Mouse (Mus musculus) embryonic facial prominence, embryonic 13.5 days (tissue): ENCODE measurements around the gene Myl4. TPM values are rescaled to one million over a fixed set of nuclear protein-coding genes. Genes with fewer than 3 reads are reported as not detected.

Source experiments
- ATAC-seq: fragments of 200-750 bp; cut with Nextera tagmentation; 2 replicates; pipeline ENCODE4 v1.8.0; 2017; ENCODE audit warnings: low read depth; ENCODE audit not compliant: insufficient number of reproducible peaks, insufficient read depth, low FRiP score, low TSS enrichment
- H3K27ac ChIP-seq: fragments of 300-500 bp; sonication (generic); 2 replicates; pipeline ENCODE4 v1.5.1; 2015; ENCODE audit warnings: moderate library complexity, mild to moderate bottlenecking, inconsistent platforms
- H3K27me3 ChIP-seq: fragments of 300-500 bp; sonication (generic); 2 replicates; pipeline ENCODE4 v1.6.1; 2015; ENCODE audit warnings: mild to moderate bottlenecking, inconsistent platforms
- H3K36me3 ChIP-seq: fragments of 300-500 bp; sonication (generic); 2 replicates; pipeline ENCODE4 v1.6.1; 2015; ENCODE audit warnings: mild to moderate bottlenecking, inconsistent platforms
- H3K4me1 ChIP-seq: fragments of 300-500 bp; sonication (generic); 2 replicates; pipeline ENCODE4 v1.6.1; 2015; ENCODE audit warnings: inconsistent platforms
- H3K4me2 ChIP-seq: fragments of 300-500 bp; sonication (generic); 2 replicates; pipeline ENCODE4 v1.6.1; 2015; ENCODE audit warnings: moderate library complexity, mild to moderate bottlenecking, inconsistent platforms
- H3K4me3 ChIP-seq: fragments of 300-500 bp; sonication (generic); 2 replicates; pipeline ENCODE4 v1.5.1; 2015; ENCODE audit warnings: mild to moderate bottlenecking, inconsistent platforms
- H3K9ac ChIP-seq: fragments of 300-500 bp; sonication (generic); 2 replicates; pipeline ENCODE4 v1.6.1; 2015; ENCODE audit warnings: mild to moderate bottlenecking, inconsistent platforms
- H3K9me3 ChIP-seq: fragments of 300-500 bp; sonication (generic); 2 replicates; pipeline ENCODE4 v1.6.1; 2016; ENCODE audit warnings: inconsistent platforms
- WGBS: fragments of 180-500 bp; shearing (Covaris S2); methylation state at CpG from one replicate; pipeline ENCODE4 v1.1.7; 2015; ENCODE audit warnings: mixed read lengths; 5-methylcytosine and 5-hydroxymethylcytosine counted together
- polyA plus RNA-seq: library from polyadenylated mRNA; unstranded; fragments of >200 nt; fragmentation: Nextera tagmentation; extraction: Ambion mirVana; gene quantifications from 2 replicates; pipeline ENCODE4 v1.2.1, GENCODE M21; 2015

Myl4 gene
- polyA plus RNA-seq, 1 experiment from 2014 or later: 18.0 TPM

DNA sequence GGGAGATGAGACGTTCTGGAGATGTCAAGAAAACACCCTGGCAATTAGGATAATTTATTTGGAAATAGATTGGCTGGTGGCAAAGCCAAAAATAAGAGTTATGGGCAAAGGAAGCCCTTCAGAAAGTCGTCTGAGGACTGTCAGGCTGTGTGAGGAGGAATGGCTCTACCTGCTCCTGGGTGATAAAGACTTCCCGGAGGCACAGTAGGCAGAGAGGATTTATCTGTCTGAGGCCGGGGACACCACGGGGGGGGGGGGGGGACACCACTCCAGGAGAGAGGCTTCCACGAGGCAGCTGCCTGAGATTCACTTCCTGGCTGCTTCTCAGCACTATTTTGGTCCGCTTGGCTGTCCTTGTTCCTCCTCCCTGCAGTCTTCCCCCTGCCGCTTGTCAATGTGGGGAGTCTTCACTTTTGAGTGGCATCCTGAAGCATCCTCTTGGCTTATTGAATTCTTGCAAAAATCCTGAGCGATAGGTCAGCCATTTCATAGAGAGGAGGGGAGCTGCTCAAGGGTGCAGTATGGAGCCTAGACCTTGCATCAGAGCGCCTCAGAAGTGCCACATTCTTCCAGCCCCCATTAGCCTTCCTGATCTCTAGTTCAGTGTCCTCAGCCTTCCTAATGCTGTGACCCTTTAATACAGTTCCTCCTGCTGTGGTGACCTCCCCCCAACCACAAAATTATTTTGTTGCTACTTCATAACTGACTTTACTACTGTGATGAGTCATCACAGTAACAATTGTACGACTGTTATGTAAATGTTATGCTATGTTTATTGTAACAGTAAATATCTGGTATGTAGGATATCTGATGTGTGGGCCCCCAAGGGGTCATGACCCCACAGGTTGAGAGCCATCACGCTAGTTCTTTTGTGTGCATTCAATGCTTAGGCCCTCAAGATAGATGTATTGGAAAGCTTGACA lies 71.8 kb downstream of the Myl4 start:
- no peaks in the 10 kb centered on the region for H3K27me3 ChIP-seq
- H3K4me1 ChIP-seq: peaks cover 41% of the 10 kb centered on the region
- no peak overlapping the region for H3K27ac ChIP-seq
- no peaks in the 10 kb centered on the region for H3K9me3 ChIP-seq
- no peak overlapping the region for H3K4me2 ChIP-seq
- H3K9ac ChIP-seq: no peak overlapping the region
- H3K4me3 ChIP-seq: no peak overlapping the region
- no peaks in the 10 kb centered on the region for H3K36me3 ChIP-seq
- WGBS: 45% methylated on average over 10 of the region's 12 CpGs
- no peak for ATAC-seq

DNA sequence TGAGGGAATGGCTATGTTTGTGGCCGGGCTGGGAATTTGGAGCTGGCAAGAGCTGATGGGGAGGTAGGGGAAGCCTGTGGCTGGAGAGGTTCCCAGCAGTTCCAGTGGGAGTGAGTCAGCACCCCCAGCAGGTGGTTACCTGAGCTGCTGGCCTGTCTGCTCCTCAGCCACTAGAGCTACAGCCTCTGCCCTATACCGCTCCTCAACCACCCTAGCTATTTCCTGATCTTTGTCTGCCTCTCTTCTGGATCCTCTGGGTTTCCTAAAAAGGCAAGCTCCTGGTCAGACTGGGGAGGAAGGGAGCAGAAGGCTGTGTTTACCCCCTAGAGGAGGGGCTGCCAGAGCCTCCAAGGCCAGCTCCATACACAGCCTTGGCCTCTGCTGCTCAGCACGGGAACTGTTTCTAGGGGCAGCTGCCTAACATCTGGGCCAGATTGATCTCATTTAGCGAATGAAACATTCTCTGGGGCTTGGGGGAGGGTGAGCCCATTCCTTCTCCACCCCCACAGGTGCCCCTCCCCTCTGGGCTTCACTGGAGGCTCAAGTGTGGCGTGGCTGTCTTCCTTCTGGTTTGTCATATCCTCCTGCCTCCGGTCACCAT lies 74.4 kb downstream of the Myl4 start:
- WGBS: 16% methylated on average over 6 of the region's 6 CpGs
- peaks cover 26% of the 10 kb centered on the region for H3K4me1 ChIP-seq
- no peaks in the 10 kb centered on the region for H3K9me3 ChIP-seq
- no peaks in the 10 kb centered on the region for H3K27me3 ChIP-seq
- 0 out of 2 replicates have a peak, but pooled peaks have one; percentile 53 for ATAC-seq
- peak overlapping the region; percentile 80 for H3K27ac ChIP-seq
- peak overlapping the region; percentile 47 for H3K4me2 ChIP-seq
- H3K4me3 ChIP-seq: peak overlapping the region; percentile 9
- H3K9ac ChIP-seq: no peak overlapping the region
- H3K36me3 ChIP-seq: no peaks in the 10 kb centered on the region

GRCm38 (mm10) chr11:104625453-104626402 lies 75.3 kb downstream of the Myl4 start:
- H3K4me3 ChIP-seq: peak overlapping the region; percentile 9; the same call in 1 of the 2 replicates
- H3K4me2 ChIP-seq: peak overlapping the region; percentile 47

DNA sequence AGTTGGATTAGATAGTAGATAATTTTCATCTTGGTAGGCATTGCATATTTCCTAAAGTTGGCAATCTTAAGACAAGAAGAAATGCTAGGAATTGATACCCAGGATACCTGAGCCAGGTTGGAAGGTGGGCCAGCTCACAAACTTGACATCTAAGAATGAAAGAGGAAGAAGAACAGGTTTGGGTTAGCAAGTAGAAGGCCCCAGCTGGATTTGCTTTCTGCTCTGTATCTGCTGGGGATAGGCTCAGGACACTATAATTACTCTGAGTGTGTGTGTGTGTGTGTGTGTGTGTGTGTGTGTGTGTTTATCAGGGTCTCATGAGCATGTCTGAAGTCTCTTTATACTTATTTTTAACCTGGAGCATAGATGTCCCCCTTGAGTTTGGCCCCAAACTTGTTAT lies 76.2 kb downstream of the Myl4 start:
- Histone ChIP-seq H3K9me3 (no peaks in the 10 kb centered on the region), H3K4me1 (peaks cover 23% of the 10 kb centered on the region), H3K9ac (no peak overlapping the region), H3K36me3 (no peaks in the 10 kb centered on the region), H3K4me3 (no peak overlapping the region), H3K27me3 (no peaks in the 10 kb centered on the region), H3K4me2 (no peak overlapping the region), H3K27ac (peak overlapping the region; percentile 80; the same call in 1 of the 2 replicates)
- ATAC-seq: no peak

More at GRCm38 (mm10) chr11:104625453-104626402, 75.3 kb downstream of the Myl4 start:
- no peak overlapping the region for H3K9ac ChIP-seq
- peak overlapping the region; percentile 80 for H3K27ac ChIP-seq
- no peaks in the 10 kb centered on the region for H3K27me3 ChIP-seq
- 21% methylated on average over 12 of the region's 12 CpGs for WGBS
- H3K36me3 ChIP-seq: no peaks in the 10 kb centered on the region
- no peaks in the 10 kb centered on the region for H3K9me3 ChIP-seq
- ATAC-seq: peak; percentile 52
- H3K4me1 ChIP-seq: peaks cover 23% of the 10 kb centered on the region

GRCm38 (mm10) chr11:104627616-104628301 lies 77.3 kb downstream of the Myl4 start:
- ATAC-seq: no peak
- Histone ChIP-seq H3K4me1 (peaks cover 23% of the 10 kb centered on the region), H3K4me2 (no peak overlapping the region), H3K36me3 (no peaks in the 10 kb centered on the region), H3K27ac (no peak overlapping the region), H3K9me3 (no peaks in the 10 kb centered on the region), H3K27me3 (no peaks in the 10 kb centered on the region), H3K4me3 (no peak overlapping the region), H3K9ac (no peak overlapping the region)
- 60% methylated on average over 11 of the region's 11 CpGs for WGBS

DNA sequence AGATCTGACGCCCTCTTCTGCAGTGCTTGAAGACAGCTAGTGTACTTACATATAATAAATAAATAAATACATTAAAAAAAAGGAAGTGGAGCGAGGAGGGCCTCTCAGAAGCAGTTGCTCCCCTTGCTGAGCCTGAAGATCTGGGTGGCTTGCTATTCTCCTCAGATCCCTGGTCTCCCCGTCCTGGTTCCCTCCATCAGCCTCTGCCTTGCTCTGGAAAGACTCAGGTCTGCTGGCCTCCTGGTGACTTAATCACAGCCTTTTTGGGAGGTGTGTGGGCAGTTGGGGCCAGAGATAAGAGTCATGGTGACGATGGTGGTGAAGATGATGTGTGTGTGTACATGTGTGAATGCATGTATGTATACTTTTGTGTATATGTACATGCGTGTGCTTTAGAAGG lies 78.1 kb downstream of the Myl4 start:
- no peaks in the 10 kb centered on the region for H3K36me3 ChIP-seq
- H3K4me1 ChIP-seq: peaks cover 23% of the 10 kb centered on the region
- no peak overlapping the region for H3K4me3 ChIP-seq
- H3K27me3 ChIP-seq: no peaks in the 10 kb centered on the region
- 83% methylated on average over 5 of the region's 5 CpGs for WGBS
- no peak overlapping the region for H3K27ac ChIP-seq
- H3K4me2 ChIP-seq: no peak overlapping the region
- no peak overlapping the region for H3K9ac ChIP-seq
- H3K9me3 ChIP-seq: no peaks in the 10 kb centered on the region
- ATAC-seq: no peak

DNA sequence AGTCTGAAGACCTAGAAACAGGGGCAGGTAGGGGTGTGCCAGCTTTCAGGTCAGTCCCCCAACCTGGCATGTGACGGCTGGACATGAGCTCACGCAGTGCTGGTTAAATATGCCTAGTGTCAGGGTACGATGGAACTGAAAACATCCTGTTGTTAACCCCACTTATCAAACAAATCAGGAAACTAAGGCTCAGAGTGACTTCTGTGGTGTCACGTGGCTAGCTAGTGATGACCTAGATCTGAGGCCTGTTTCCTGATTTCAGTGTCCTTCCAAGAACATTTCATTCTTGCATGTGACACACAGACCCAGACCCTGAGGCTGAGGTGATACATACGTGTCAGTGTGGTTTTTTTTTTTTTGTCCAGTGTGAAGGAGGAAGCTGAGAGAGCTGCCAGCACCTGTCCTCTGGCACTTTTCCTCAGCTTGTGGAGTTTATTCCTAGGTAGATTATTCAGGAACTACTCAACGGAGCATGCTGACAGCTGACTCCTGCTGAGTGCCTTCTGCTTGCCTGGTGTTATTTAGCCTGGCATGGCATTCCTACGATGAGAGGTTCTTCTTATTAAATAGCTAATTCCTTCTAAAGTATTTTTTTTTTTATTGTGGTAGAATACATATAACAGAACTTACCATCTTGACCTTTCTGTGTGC lies 79.8 kb downstream of the Myl4 start:
- H3K36me3 ChIP-seq: no peaks in the 10 kb centered on the region
- no peaks in the 10 kb centered on the region for H3K9me3 ChIP-seq
- H3K27me3 ChIP-seq: no peaks in the 10 kb centered on the region
- H3K27ac ChIP-seq: no peak overlapping the region
- no peak overlapping the region for H3K4me3 ChIP-seq
- H3K4me1 ChIP-seq: peaks cover 11% of the 10 kb centered on the region
- WGBS: 71% methylated on average over 7 of the region's 7 CpGs
- H3K4me2 ChIP-seq: no peak overlapping the region
- H3K9ac ChIP-seq: no peak overlapping the region
- no peak for ATAC-seq

- H3K9me3 ChIP-seq: no peaks in the 10 kb centered on the region
- H3K27me3 ChIP-seq: no peaks in the 10 kb centered on the region
- H3K4me3 ChIP-seq: no peak overlapping the region
Measured at GRCm38 (mm10) chr11:104631306-104631705, 80.8 kb downstream of the Myl4 start.

GRCm38 (mm10) chr11:104637010-104637409 lies 86.5 kb downstream of the Myl4 start:
- Histone ChIP-seq H3K4me3 (no peak overlapping the region), H3K4me1 (no peaks in the 10 kb centered on the region), H3K9me3 (no peaks in the 10 kb centered on the region), H3K27ac (no peak overlapping the region), H3K27me3 (no peaks in the 10 kb centered on the region), H3K9ac (no peak overlapping the region), H3K36me3 (no peaks in the 10 kb centered on the region), H3K4me2 (no peak overlapping the region)
- ATAC-seq: no peak
- WGBS: 89% methylated on average over 14 of the region's 14 CpGs

More at GRCm38 (mm10) chr11:104631306-104631705, 80.8 kb downstream of the Myl4 start:
- WGBS: 61% methylated on average over 1 of the region's 1 CpGs
- no peak overlapping the region for H3K4me2 ChIP-seq
- no peak overlapping the region for H3K9ac ChIP-seq
- H3K27ac ChIP-seq: no peak overlapping the region
- no peaks in the 10 kb centered on the region for H3K36me3 ChIP-seq
- H3K4me1 ChIP-seq: peaks cover under 1% of the 10 kb centered on the region; the same call in 1 of the 2 replicates
- no peak for ATAC-seq

GRCm38 (mm10) chr11:104638006-104638405 lies 87.5 kb downstream of the Myl4 start:
- Histone ChIP-seq H3K27ac (no peak overlapping the region), H3K9me3 (no peaks in the 10 kb centered on the region), H3K4me2 (no peak overlapping the region), H3K4me1 (no peaks in the 10 kb centered on the region), H3K4me3 (no peak overlapping the region), H3K27me3 (no peaks in the 10 kb centered on the region), H3K9ac (no peak overlapping the region), H3K36me3 (no peaks in the 10 kb centered on the region)
- no peak for ATAC-seq
- 39% methylated on average over 5 of the region's 5 CpGs for WGBS
